Mouse (Mus musculus): ENCODE data around the gene Ppp2ca.
"Not testable (repeated sequence)": the region's sequence is repeated elsewhere in the genome, so short reads cannot be mapped to it uniquely, and the experiment has no call there.

Ppp2ca gene

GRCm38 (mm10) chr11:52094568-52094967 lies 3.9 kb upstream of the Ppp2ca start:
- no peak for DNase-seq (ENCODE audit: low read depth)

GRCm38 (mm10) chr11:52097016-52097415 lies 1.5 kb upstream of the Ppp2ca start:
- DNase-seq (ENCODE audit: low read depth), result no peak

GRCm38 (mm10) chr11:52097596-52097995 lies 885 bp upstream of the Ppp2ca start:
- no peak for DNase-seq (ENCODE audit: low read depth)

GRCm38 (mm10) chr11:52099031-52099761 lies 715 bp downstream of the Ppp2ca start:
- no peak for DNase-seq (ENCODE audit: low read depth)

GRCm38 (mm10) chr11:52099771-52100219 lies 1.3 kb downstream of the Ppp2ca start:
- DNase-seq (ENCODE audit: low read depth), result no peak

- DNase-seq (ENCODE audit: low read depth), result no peak
Observed at GRCm38 (mm10) chr11:52102977-52103376, 4.5 kb downstream of the Ppp2ca start.

GRCm38 (mm10) chr11:52105503-52105902 lies 7.0 kb downstream of the Ppp2ca start:
- no peak for DNase-seq (ENCODE audit: low read depth)

GRCm38 (mm10) chr11:52106037-52106436 lies 7.6 kb downstream of the Ppp2ca start:
- DNase-seq (ENCODE audit: low read depth), result no peak

- DNase-seq (ENCODE audit: low read depth), result no peak
Observed at GRCm38 (mm10) chr11:52106438-52106837, 8.0 kb downstream of the Ppp2ca start.

- no peak for DNase-seq (ENCODE audit: low read depth)
Observed at GRCm38 (mm10) chr11:52108796-52109195, 10.3 kb downstream of the Ppp2ca start.

- DNase-seq (ENCODE audit: low read depth), result no peak
Observed at GRCm38 (mm10) chr11:52109421-52109820, 10.9 kb downstream of the Ppp2ca start.

GRCm38 (mm10) chr11:52115479-52115878 lies 17.0 kb downstream of the Ppp2ca start:
- no peak for DNase-seq (ENCODE audit: low read depth)

GRCm38 (mm10) chr11:52116117-52116516 lies 17.6 kb downstream of the Ppp2ca start:
- DNase-seq (ENCODE audit: low read depth), result not testable (repeated sequence)

- no peak for DNase-seq (ENCODE audit: low read depth)
Observed at GRCm38 (mm10) chr11:52117156-52117555, 18.7 kb downstream of the Ppp2ca start.

- not testable (repeated sequence) for DNase-seq (ENCODE audit: low read depth)
Observed at GRCm38 (mm10) chr11:52120415-52120814, 21.9 kb downstream of the Ppp2ca start.

GRCm38 (mm10) chr11:52122045-52122444 lies 23.6 kb downstream of the Ppp2ca start:
- DNase-seq (ENCODE audit: low read depth), result no peak

- no peak for DNase-seq (ENCODE audit: low read depth)
Observed at GRCm38 (mm10) chr11:52124468-52124867, 26.0 kb downstream of the Ppp2ca start.

GRCm38 (mm10) chr11:52127169-52127568 lies 28.7 kb downstream of the Ppp2ca start:
- no peak for DNase-seq (ENCODE audit: low read depth)

GRCm38 (mm10) chr11:52127760-52128159 lies 29.3 kb downstream of the Ppp2ca start:
- DNase-seq (ENCODE audit: low read depth), result no peak

GRCm38 (mm10) chr11:52128316-52129061 lies 30.0 kb downstream of the Ppp2ca start:
- no peak for DNase-seq (ENCODE audit: low read depth)

GRCm38 (mm10) chr11:52129171-52129570 lies 30.7 kb downstream of the Ppp2ca start:
- no peak for DNase-seq (ENCODE audit: low read depth)

GRCm38 (mm10) chr11:52129621-52130450 lies 31.4 kb downstream of the Ppp2ca start:
- no peak for DNase-seq (ENCODE audit: low read depth)
